Mouse (Mus musculus) neural tube, embryonic 15.5 days (tissue): Measurements from ENCODE around the gene Pole2. TPM values are rescaled to one million over a fixed set of nuclear protein-coding genes. Genes with fewer than 3 reads are reported as not detected.

Experiments
- ATAC-seq: fragments of 200-750 bp; cut with Nextera tagmentation; 2 replicates; pipeline ENCODE4 v1.8.0; 2017; ENCODE audit warnings: mild to moderate bottlenecking, moderate TSS enrichment, moderate library complexity; ENCODE audit not compliant: low FRiP score
- H3K27ac ChIP-seq: fragments of 300-500 bp; sonication (generic); replicated peaks from 2 replicates; pipeline ENCODE4 v1.5.1; 2015; ENCODE audit warnings: mild to moderate bottlenecking, inconsistent platforms
- H3K27me3 ChIP-seq: fragments of 300-500 bp; sonication (generic); replicated peaks from 2 replicates; pipeline ENCODE4 v1.6.1; 2015; ENCODE audit warnings: inconsistent platforms
- H3K36me3 ChIP-seq: fragments of 300-500 bp; sonication (generic); 2 replicates; pipeline ENCODE4 v1.6.1; 2015; ENCODE audit warnings: inconsistent platforms
- H3K4me1 ChIP-seq: fragments of 300-500 bp; sonication (generic); 2 replicates; pipeline ENCODE4 v1.6.1; 2015; ENCODE audit warnings: inconsistent platforms
- H3K4me2 ChIP-seq: fragments of 300-500 bp; sonication (generic); 2 replicates; pipeline ENCODE4 v1.6.1; 2015; ENCODE audit warnings: inconsistent platforms, mild to moderate bottlenecking, moderate library complexity
- H3K4me3 ChIP-seq: fragments of 300-500 bp; sonication (generic); replicated peaks from 2 replicates; pipeline ENCODE4 v1.5.1; 2015; ENCODE audit warnings: mild to moderate bottlenecking, inconsistent platforms
- H3K9ac ChIP-seq: fragments of 300-500 bp; sonication (generic); replicated peaks from 2 replicates; pipeline ENCODE4 v1.6.1; 2015; ENCODE audit warnings: mild to moderate bottlenecking, inconsistent platforms
- H3K9me3 ChIP-seq: fragments of 300-500 bp; sonication (generic); replicated peaks from 2 replicates; pipeline ENCODE4 v1.6.1; 2016; ENCODE audit warnings: inconsistent platforms
- WGBS: fragments of 180-500 bp; shearing (Covaris S2); methylation state at CpG from one replicate; pipeline ENCODE4 v1.1.7; 2015; ENCODE audit warnings: mixed read lengths; 5-methylcytosine and 5-hydroxymethylcytosine counted together
- polyA plus RNA-seq: library from polyadenylated mRNA; unstranded; fragments of >200 nt; fragmentation: Nextera tagmentation; extraction: Ambion mirVana; gene quantifications from 2 replicates; pipeline ENCODE4 v1.2.1, GENCODE M21; 2015

Pole2 gene
- polyA plus RNA-seq, 1 experiment from 2014 or later = 4.4 TPM

GRCm38 (mm10) chr12:69186811-69187471 lies 41.1 kb downstream of the Pole2 start:
- Histone ChIP-seq H3K27ac (no peak overlapping the region), H3K9me3 (no peaks in the 10 kb centered on the region), H3K4me1 (peaks cover 30% of the 10 kb centered on the region), H3K27me3 (no peaks in the 10 kb centered on the region), H3K9ac (no peak overlapping the region; the same call in 1 of the 2 replicates), H3K36me3 (peaks cover 18% of the 10 kb centered on the region), H3K4me3 (no peak overlapping the region), H3K4me2 (peak overlapping the region; percentile 13; the same call in 1 of the 2 replicates)
- no peak for ATAC-seq
- WGBS = 69% methylated on average over 5 of the region's 5 CpGs

GRCm38 (mm10) chr12:69185371-69185770 lies 42.6 kb downstream of the Pole2 start:
- Histone ChIP-seq H3K27ac (peak overlapping the region; percentile 94; the same call in 1 of the 2 replicates), H3K27me3 (no peaks in the 10 kb centered on the region), H3K4me3 (peak overlapping the region; percentile 93), H3K9ac (peak overlapping the region; percentile 89), H3K4me2 (peak overlapping the region; percentile 75), H3K9me3 (no peaks in the 10 kb centered on the region), H3K4me1 (peaks cover 30% of the 10 kb centered on the region), H3K36me3 (peaks cover 22% of the 10 kb centered on the region)
- no peak for ATAC-seq
- 77% methylated on average over 7 of the region's 7 CpGs for WGBS

GRCm38 (mm10) chr12:69184342-69185295 lies 43.4 kb downstream of the Pole2 start:
- Histone ChIP-seq H3K4me3 (peak overlapping the region; percentile 93), H3K9ac (peak overlapping the region; percentile 89), H3K4me2 (peak overlapping the region; percentile 75), H3K27me3 (no peaks in the 10 kb centered on the region), H3K4me1 (peaks cover 30% of the 10 kb centered on the region), H3K27ac (peak overlapping the region; percentile 94), H3K9me3 (no peaks in the 10 kb centered on the region), H3K36me3 (peaks cover 20% of the 10 kb centered on the region)
- 2% methylated on average over 76 of the region's 86 CpGs for WGBS
- peak; percentile 73 for ATAC-seq

- ATAC-seq = peak; percentile 99
- Histone ChIP-seq H3K27ac (peak within 1 kb of the TSS; percentile 94), H3K36me3 (peaks cover 14% of the 10 kb centered on the region), H3K9ac (peak within 1 kb of the TSS; percentile 89), H3K4me1 (peaks cover 30% of the 10 kb centered on the region), H3K4me3 (peak within 1 kb of the TSS; percentile 93), H3K4me2 (peak within 1 kb of the TSS; percentile 75), H3K9me3 (no peaks in the 10 kb centered on the region), H3K27me3 (no peaks in the 10 kb centered on the region)
- under 1% methylated on average over 84 of the region's 84 CpGs for WGBS
These were observed 44.2 kb downstream of the Pole2 start, which contains the start of the genes Rpl36al and Mgat2 for GRCm38 (mm10) chr12:69183583-69184308. TSS of gene Rpl36al (minus strand) at chr12:69184083. TSS of gene Mgat2 (plus strand) at chr12:69184157.

- 90% methylated on average over 4 of the region's 4 CpGs for WGBS
- Histone ChIP-seq H3K27me3 (no peaks in the 10 kb centered on the region), H3K4me1 (peaks cover 20% of the 10 kb centered on the region), H3K36me3 (peaks cover 8% of the 10 kb centered on the region), H3K27ac (no peak overlapping the region), H3K4me3 (no peak overlapping the region), H3K9ac (no peak overlapping the region), H3K9me3 (no peaks in the 10 kb centered on the region), H3K4me2 (no peak overlapping the region)
- ATAC-seq = no peak
These were observed 46.2 kb downstream of the Pole2 start for GRCm38 (mm10) chr12:69181800-69182199.

GRCm38 (mm10) chr12:69179371-69179770 lies 48.6 kb downstream of the Pole2 start:
- H3K36me3 ChIP-seq = peaks cover 8% of the 10 kb centered on the region
- no peak for ATAC-seq
- H3K4me3 ChIP-seq = no peak overlapping the region
- no peaks in the 10 kb centered on the region for H3K9me3 ChIP-seq
- no peak overlapping the region for H3K4me2 ChIP-seq
- H3K27ac ChIP-seq = no peak overlapping the region
- 73% methylated on average over 12 of the region's 12 CpGs for WGBS
- H3K4me1 ChIP-seq = peaks cover 6% of the 10 kb centered on the region
- no peak overlapping the region for H3K9ac ChIP-seq
- no peaks in the 10 kb centered on the region for H3K27me3 ChIP-seq

- no peak overlapping the region for H3K27ac ChIP-seq
- H3K27me3 ChIP-seq = no peaks in the 10 kb centered on the region
- H3K9ac ChIP-seq = no peak overlapping the region
- peaks cover 8% of the 10 kb centered on the region for H3K36me3 ChIP-seq
- no peak overlapping the region for H3K4me3 ChIP-seq
- no peaks in the 10 kb centered on the region for H3K9me3 ChIP-seq
- H3K4me1 ChIP-seq = no peaks in the 10 kb centered on the region
- no peak for ATAC-seq
- H3K4me2 ChIP-seq = no peak overlapping the region
- 75% methylated on average over 3 of the region's 3 CpGs for WGBS
These were observed 50.5 kb downstream of the Pole2 start for GRCm38 (mm10) chr12:69177526-69177925.

- no peaks in the 10 kb centered on the region for H3K9me3 ChIP-seq
- ATAC-seq = no peak
- no peak overlapping the region for H3K4me3 ChIP-seq
- H3K4me1 ChIP-seq = no peaks in the 10 kb centered on the region
- H3K27ac ChIP-seq = no peak overlapping the region
- WGBS = 94% methylated on average over 3 of the region's 3 CpGs
- no peaks in the 10 kb centered on the region for H3K36me3 ChIP-seq
- H3K9ac ChIP-seq = no peak overlapping the region
- H3K27me3 ChIP-seq = no peaks in the 10 kb centered on the region
- no peak overlapping the region for H3K4me2 ChIP-seq
These were observed 52.0 kb downstream of the Pole2 start for GRCm38 (mm10) chr12:69175975-69176374.

- no peak overlapping the region for H3K27ac ChIP-seq
- 94% methylated on average over 2 of the region's 2 CpGs for WGBS
- no peak for ATAC-seq
These were observed 56.7 kb downstream of the Pole2 start for GRCm38 (mm10) chr12:69171307-69171706.

GRCm38 (mm10) chr12:69168461-69169106 lies 59.4 kb downstream of the Pole2 start, which contains the start of gene Lrr1:
TSS of gene Lrr1 (plus strand) at chr12:69168814.
- H3K36me3 ChIP-seq = no peaks in the 10 kb centered on the region
- H3K4me1 ChIP-seq = peaks cover 11% of the 10 kb centered on the region
- peak; percentile 94 for ATAC-seq
- WGBS = 0% methylated on average over 40 of the region's 40 CpGs
- H3K9me3 ChIP-seq = no peaks in the 10 kb centered on the region
- H3K4me2 ChIP-seq = peak within 1 kb of the TSS; percentile 94
- peak within 1 kb of the TSS; percentile 75 for H3K9ac ChIP-seq
- peak within 1 kb of the TSS; percentile 76 for H3K4me3 ChIP-seq
- H3K27me3 ChIP-seq = no peaks in the 10 kb centered on the region
- peak within 1 kb of the TSS; percentile 81 for H3K27ac ChIP-seq

More at GRCm38 (mm10) chr12:69171307-69171706, 56.7 kb downstream of the Pole2 start:
- no peak overlapping the region for H3K4me2 ChIP-seq
- H3K36me3 ChIP-seq = no peaks in the 10 kb centered on the region
- H3K9ac ChIP-seq = no peak overlapping the region
- no peak overlapping the region for H3K4me3 ChIP-seq
- peaks cover 11% of the 10 kb centered on the region for H3K4me1 ChIP-seq
- no peaks in the 10 kb centered on the region for H3K27me3 ChIP-seq
- H3K9me3 ChIP-seq = no peaks in the 10 kb centered on the region
